Mouse (Mus musculus): ENCODE measurements around the gene Barhl2. TPM values are rescaled to one million over a fixed set of nuclear protein-coding genes. Genes with fewer than 3 reads are reported as not detected.

Gene Barhl2
- total and polyA plus RNA-seq, 3 experiments = not detected

DNA sequence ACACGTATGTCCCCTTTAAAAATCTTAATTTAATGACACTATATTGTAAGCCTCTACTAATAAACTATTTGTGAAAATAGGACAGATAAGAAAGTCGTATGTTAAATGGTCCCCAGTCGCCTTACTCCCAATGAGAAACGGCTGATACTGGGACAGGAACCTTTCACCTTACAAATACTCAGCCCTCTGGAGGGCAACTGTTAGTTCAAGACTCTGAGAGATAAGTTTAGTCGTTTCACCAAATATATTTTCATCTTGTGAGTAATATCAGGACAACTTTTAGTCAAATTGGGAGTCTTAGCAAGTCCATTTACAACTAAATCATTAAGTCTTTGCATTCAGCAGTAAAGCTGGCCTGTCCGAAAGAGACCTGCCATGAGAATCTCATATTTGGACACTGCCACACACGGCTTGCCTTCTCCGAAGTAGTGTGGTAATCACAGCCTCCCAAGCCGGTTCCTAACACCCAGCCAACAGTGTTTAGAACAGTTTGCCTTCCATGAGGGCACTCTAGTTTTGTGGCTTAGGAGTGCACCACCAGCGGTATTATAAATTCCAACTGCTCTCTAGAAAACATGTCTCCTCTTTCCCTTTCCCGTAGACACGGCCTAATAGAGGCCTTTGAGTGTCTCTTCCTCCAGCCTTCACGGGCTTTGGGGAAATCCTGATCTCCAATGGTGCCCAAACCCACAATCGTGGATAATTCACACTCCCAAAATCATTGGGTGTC, 10.7 kb downstream of the Barhl2 start:
- no peak for DNase-seq (ENCODE audit: low read depth, low spot score)
- Histone ChIP-seq H3K27me3 (ENCODE audit: control insufficient read depth in 1 of 2, insufficient read depth in 2 of 2, low read length in 2 of 2) (no peaks in the 10 kb centered on the region), H3K9me3 (replicated peaks; ENCODE audit: insufficient read depth, low read length) (no peaks in the 10 kb centered on the region), H3K36me3 (ENCODE audit: control insufficient read depth in 1 of 2, insufficient read depth in 2 of 2, low read length in 2 of 2) (no peaks in the 10 kb centered on the region), H3K4me1 (ENCODE audit: control insufficient read depth in 1 of 2, insufficient read depth in 2 of 2, low read length in 2 of 2) (no peaks in the 10 kb centered on the region), H3K79me2 (ENCODE audit: control insufficient read depth, insufficient read depth, low read length, poor library complexity) (no peaks in the 10 kb centered on the region), H3K27ac (ENCODE audit: control insufficient read depth, low read depth, low read length) (no peak overlapping the region), H3K4me3 (ENCODE audit: control insufficient read depth in 1 of 2, insufficient read depth in 1 of 2, low read depth in 2 of 2, low read length in 2 of 2) (no peak overlapping the region), H3K9ac (ENCODE audit: control insufficient read depth, low read depth, low read length, poor library complexity, severe bottlenecking) (no peak overlapping the region)
- TF ChIP-seq MAZ (IDR thresholded peaks at IDR 0.05; ENCODE audit: low read depth, low read length) (no peak), ZNF384 (IDR thresholded peaks at IDR 0.05; ENCODE audit: low read depth, low read length) (no peak), ZKSCAN1 (IDR thresholded peaks at IDR 0.05; ENCODE audit: low read depth, low read length) (no peak), RAD21 (IDR thresholded peaks at IDR 0.05; ENCODE audit: low read depth, low read length) (no peak), CHD2 (IDR thresholded peaks at IDR 0.05; ENCODE audit: low read length) (no peak), MYC (IDR thresholded peaks at IDR 0.05; ENCODE audit: low read depth, low read length) (no peak), POLR2AphosphoS2 (IDR thresholded peaks at IDR 0.05; ENCODE audit: low read length) (no peak), NRF1 (IDR thresholded peaks at IDR 0.05; ENCODE audit: insufficient read depth, low read depth, low read length, poor library complexity, severe bottlenecking) (no peak), ZC3H11A (IDR thresholded peaks at IDR 0.05; ENCODE audit: low read depth, low read length) (no peak), MEF2A (IDR thresholded peaks at IDR 0.05; ENCODE audit: extremely low read depth, insufficient replicate concordance, low read depth, low read length, poor library complexity, severe bottlenecking) (no peak), GATA1 (IDR thresholded peaks at IDR 0.05; ENCODE audit: low read depth, low read length) (no peak), POLR2A (IDR thresholded peaks at IDR 0.05; ENCODE audit: control insufficient read depth in 1 of 2, insufficient read depth in 1 of 2, low read depth in 1 of 2, low read length in 2 of 2, poor library complexity in 1 of 2) (no peak), UBTF (IDR thresholded peaks at IDR 0.05; ENCODE audit: borderline replicate concordance, insufficient read depth, low read depth, low read length) (no peak), TCF12 (IDR thresholded peaks at IDR 0.05; ENCODE audit: low read depth, low read length) (no peak)

DNA sequence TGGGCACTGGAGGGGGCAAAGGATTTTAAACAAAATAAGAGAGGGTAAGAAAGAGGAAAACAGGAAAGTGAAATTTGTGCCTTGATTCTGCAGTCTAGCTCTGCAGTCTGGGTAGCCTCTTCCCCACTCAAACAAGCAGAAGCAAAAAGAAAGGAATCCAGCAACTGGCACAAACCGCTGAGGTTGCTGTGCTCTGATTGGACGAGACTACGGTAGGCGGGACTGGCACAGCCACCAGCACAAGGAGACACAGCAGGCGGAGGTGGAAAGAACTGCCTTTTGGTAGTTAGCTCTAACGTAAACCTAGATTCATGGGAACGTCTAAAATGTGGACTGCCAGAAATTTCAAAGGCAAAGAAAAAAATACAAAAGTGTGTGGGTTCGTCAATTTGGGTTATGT, 11.4 kb downstream of the Barhl2 start:
- Histone ChIP-seq H3K9me3 (replicated peaks; ENCODE audit: insufficient read depth, low read length) (no peaks in the 10 kb centered on the region), H3K27ac (ENCODE audit: control insufficient read depth, low read depth, low read length) (no peak overlapping the region), H3K9ac (ENCODE audit: control insufficient read depth, low read depth, low read length, poor library complexity, severe bottlenecking) (no peak overlapping the region), H3K4me3 (ENCODE audit: control insufficient read depth in 1 of 2, insufficient read depth in 1 of 2, low read depth in 2 of 2, low read length in 2 of 2) (no peak overlapping the region), H3K79me2 (ENCODE audit: control insufficient read depth, insufficient read depth, low read length, poor library complexity) (no peaks in the 10 kb centered on the region), H3K4me1 (ENCODE audit: control insufficient read depth in 1 of 2, insufficient read depth in 2 of 2, low read length in 2 of 2) (no peaks in the 10 kb centered on the region), H3K27me3 (ENCODE audit: control insufficient read depth in 1 of 2, insufficient read depth in 2 of 2, low read length in 2 of 2) (no peaks in the 10 kb centered on the region), H3K36me3 (ENCODE audit: control insufficient read depth in 1 of 2, insufficient read depth in 2 of 2, low read length in 2 of 2) (no peaks in the 10 kb centered on the region)
- DNase-seq (ENCODE audit: low read depth, low spot score) = no peak
- TF ChIP-seq HCFC1 (IDR thresholded peaks at IDR 0.05; ENCODE audit: low read depth, low read length) (no peak), MXI1 (IDR thresholded peaks at IDR 0.05; ENCODE audit: low read depth, low read length) (no peak), RAD21 (IDR thresholded peaks at IDR 0.05; ENCODE audit: low read depth, low read length) (no peak)

All from MEL (cell line).